Mouse (Mus musculus) limb, embryonic 15.5 days (tissue): ENCODE measurements around the gene Kank2. TPM values are rescaled to one million over a fixed set of nuclear protein-coding genes. Genes with fewer than 3 reads are reported as not detected.

ENCODE experiments used
- ATAC-seq: fragments of 200-750 bp; cut with Nextera tagmentation; 2 replicates; pipeline ENCODE4 v1.8.0; 2017; ENCODE audit warnings: low read depth, moderate TSS enrichment; ENCODE audit not compliant: insufficient number of reproducible peaks, low FRiP score, low TSS enrichment
- H3K27ac ChIP-seq: fragments of 300-500 bp; sonication (generic); 2 replicates; pipeline ENCODE4 v1.5.1; 2015; ENCODE audit warnings: moderate library complexity, mild to moderate bottlenecking, inconsistent platforms
- H3K27me3 ChIP-seq: fragments of 300-500 bp; sonication (generic); 2 replicates; pipeline ENCODE4 v1.6.1; 2015; ENCODE audit warnings: inconsistent platforms
- H3K36me3 ChIP-seq: fragments of 300-500 bp; sonication (generic); 2 replicates; pipeline ENCODE4 v1.6.1; 2015; ENCODE audit warnings: inconsistent platforms
- H3K4me1 ChIP-seq: fragments of 300-500 bp; sonication (generic); 2 replicates; pipeline ENCODE4 v1.6.1; 2015; ENCODE audit warnings: inconsistent platforms
- H3K4me2 ChIP-seq: fragments of 300-500 bp; sonication (generic); 2 replicates; pipeline ENCODE4 v1.6.1; 2015; ENCODE audit warnings: mild to moderate bottlenecking, inconsistent platforms
- H3K4me3 ChIP-seq: fragments of 300-500 bp; sonication (generic); 2 replicates; pipeline ENCODE4 v1.5.1; 2015; ENCODE audit warnings: mild to moderate bottlenecking, inconsistent platforms
- H3K9ac ChIP-seq: fragments of 300-500 bp; sonication (generic); 2 replicates; pipeline ENCODE4 v1.6.1; 2015; ENCODE audit warnings: inconsistent platforms
- H3K9me3 ChIP-seq: fragments of 300-500 bp; sonication (generic); 2 replicates; pipeline ENCODE4 v1.6.1; 2016; ENCODE audit warnings: inconsistent platforms
- WGBS: fragments of 180-500 bp; shearing (Covaris S2); methylation state at CpG from one replicate; pipeline ENCODE4 v1.1.7; 2015; 5-methylcytosine and 5-hydroxymethylcytosine counted together
- microRNA-seq: library from miRNA; unstranded; fragments of <30 nt; microRNA quantifications from one replicate; pipeline ENCODE4, GENCODE M21; 2016
- polyA plus RNA-seq: library from polyadenylated mRNA; unstranded; fragments of >200 nt; fragmentation: Nextera tagmentation; extraction: Ambion mirVana; gene quantifications from 2 replicates; pipeline ENCODE4 v1.2.1, GENCODE M21; 2015

The Kank2 gene
- polyA plus RNA-seq, 1 experiment from 2014 or later = 22.7 TPM

DNA sequence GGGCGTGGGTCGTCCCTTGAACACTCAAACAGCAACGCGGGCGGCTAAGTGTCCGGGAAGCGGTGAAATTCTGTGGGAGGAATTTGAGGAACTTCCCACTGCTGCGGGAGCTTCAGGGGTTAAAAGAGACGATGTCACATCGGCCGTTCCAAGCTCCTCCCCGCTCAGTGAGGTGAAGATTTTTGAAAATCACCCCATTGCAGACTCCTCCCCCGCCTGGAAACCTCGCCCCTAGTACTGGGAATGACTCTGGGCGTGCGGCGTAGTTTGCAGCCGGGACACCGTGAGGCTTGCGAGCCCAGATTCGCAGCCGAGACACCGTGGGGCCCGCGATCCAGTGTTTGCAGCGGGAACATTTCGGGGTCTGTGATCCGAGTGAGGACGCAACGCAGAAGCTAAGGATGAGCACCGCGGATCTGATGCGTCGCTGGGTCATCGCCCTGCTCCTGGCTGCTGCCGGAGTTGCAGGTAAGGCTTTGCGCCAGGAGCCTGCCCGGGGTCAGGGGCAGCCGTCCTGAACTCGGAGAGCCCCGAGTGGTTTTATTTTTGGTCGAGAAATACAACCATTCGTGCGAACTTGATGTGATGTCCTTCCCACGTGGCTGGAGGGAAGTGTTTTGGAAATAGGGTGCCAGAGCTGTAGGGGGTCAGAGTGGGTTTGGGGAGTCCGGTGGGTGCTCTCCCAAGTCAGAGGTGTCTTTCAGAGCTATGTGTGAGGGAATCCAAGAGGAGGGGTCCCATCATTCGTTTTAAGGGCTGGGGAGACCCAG lies 75.0 kb downstream of the Kank2 start, which contains the start of gene Ldlr:
Gene Ldlr (plus strand): TSS at position 107 of the 770 bp plus-strand sequence.
- peak within 1 kb of the TSS; percentile 61 for H3K4me2 ChIP-seq
- H3K4me3 ChIP-seq = peak within 1 kb of the TSS; percentile 58
- WGBS = under 1% methylated on average over 47 of the region's 47 CpGs
- peak; percentile 83 for ATAC-seq
- H3K36me3 ChIP-seq = no peaks in the 10 kb centered on the region; the same call in 1 of the 2 replicates
- no peaks in the 10 kb centered on the region for H3K27me3 ChIP-seq
- peaks cover 33% of the 10 kb centered on the region for H3K4me1 ChIP-seq
- no peaks in the 10 kb centered on the region for H3K9me3 ChIP-seq
- peak within 1 kb of the TSS; percentile 96 for H3K27ac ChIP-seq
- H3K9ac ChIP-seq = peak within 1 kb of the TSS; percentile 47

DNA sequence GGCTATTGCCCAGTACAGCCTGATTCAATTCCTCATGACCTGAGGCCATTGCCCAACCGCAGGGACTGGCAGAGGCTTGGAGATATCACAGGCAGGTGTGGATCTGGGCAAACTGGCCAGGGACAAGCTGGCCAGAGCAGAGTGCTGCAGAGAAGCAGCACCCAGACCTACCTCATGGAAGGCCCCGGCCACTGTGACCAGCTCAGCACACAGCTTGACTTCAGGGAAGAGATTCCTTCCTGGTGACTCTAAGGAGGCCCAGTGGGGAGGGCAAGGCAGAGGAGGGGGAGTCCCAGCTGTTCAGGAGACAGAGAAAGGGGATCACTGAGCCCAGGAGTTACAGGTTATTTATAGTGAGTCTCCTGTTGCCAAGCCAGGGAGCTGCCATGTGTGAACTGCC lies 77.5 kb downstream of the Kank2 start:
- Histone ChIP-seq H3K4me1 (peaks cover 22% of the 10 kb centered on the region), H3K9ac (no peak overlapping the region), H3K9me3 (no peaks in the 10 kb centered on the region), H3K4me2 (no peak overlapping the region), H3K4me3 (no peak overlapping the region), H3K36me3 (no peaks in the 10 kb centered on the region), H3K27me3 (no peaks in the 10 kb centered on the region), H3K27ac (no peak overlapping the region)
- 45% methylated on average over 2 of the region's 2 CpGs for WGBS
- no peak for ATAC-seq

DNA sequence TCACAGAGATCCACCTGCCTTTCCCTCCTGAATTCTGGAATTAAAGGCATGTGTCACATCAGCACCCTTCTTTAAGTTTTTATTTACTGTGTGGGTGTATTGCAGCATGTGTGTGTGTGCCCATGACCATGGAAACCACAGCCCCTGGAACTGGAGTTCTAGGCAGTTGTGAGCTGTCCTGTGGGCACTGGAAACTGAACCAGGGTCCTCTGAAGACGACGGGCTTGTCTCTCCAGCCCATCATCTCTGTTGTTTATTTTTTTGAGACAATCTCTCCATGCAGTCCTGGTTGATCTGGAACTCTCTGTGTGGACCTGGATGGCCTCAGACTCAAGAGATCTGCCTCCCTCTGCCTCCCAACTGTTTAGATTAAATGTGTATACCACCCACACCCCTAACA lies 81.5 kb downstream of the Kank2 start:
- H3K9me3 ChIP-seq = no peaks in the 10 kb centered on the region
- no peak overlapping the region for H3K4me3 ChIP-seq
- H3K4me2 ChIP-seq = no peak overlapping the region
- 89% methylated on average over 2 of the region's 2 CpGs for WGBS
- H3K36me3 ChIP-seq = no peaks in the 10 kb centered on the region
- 0 out of 2 replicates have a peak, but pooled peaks cover 4% of the 10 kb centered on the region for H3K4me1 ChIP-seq
- H3K27ac ChIP-seq = no peak overlapping the region
- H3K27me3 ChIP-seq = no peaks in the 10 kb centered on the region
- no peak overlapping the region for H3K9ac ChIP-seq
- no peak for ATAC-seq

Small RNAs within 50 kb of the gene (microRNA-seq; reads per million reads assigned to microRNA genes)
- 3.5 reads per million, percentile 10 among the genes with 10 or more reads in this experiment for gene Mir7083

Other genes starting within 250 kb of the Kank2 start
- 28.3 and 31.4 TPM in 2 replicates for gene Timm29, start 206.0 kb downstream of the Kank2 start, polyA plus RNA-seq
- gene Yipf2, start 205.9 kb downstream of the Kank2 start, polyA plus RNA-seq = 23.3 and 23.6 TPM in 2 replicates
- gene Smarca4, start 182.6 kb downstream of the Kank2 start, polyA plus RNA-seq = 65.4 and 68.7 TPM in 2 replicates
- gene Ldlr, start 75.3 kb downstream of the Kank2 start, polyA plus RNA-seq = 41.4 and 42.8 TPM in 2 replicates
- gene Spc24, start 38.4 kb downstream of the Kank2 start, polyA plus RNA-seq = 84.3 and 89.8 TPM in 2 replicates
- gene Angptl8, start 36.8 kb upstream of the Kank2 start, polyA plus RNA-seq = 0.64 and 0.70 TPM in 2 replicates
- 38.1 and 41.0 TPM in 2 replicates for gene Dock6, start 53.9 kb upstream of the Kank2 start, polyA plus RNA-seq
- 57.3 and 57.7 TPM in 2 replicates for gene Rab3d, start 119.4 kb upstream of the Kank2 start, polyA plus RNA-seq
- 3.2 and 4.1 TPM in 2 replicates for gene Ccdc159, start 128.7 kb upstream of the Kank2 start, polyA plus RNA-seq
- gene Tmem205, start 128.8 kb upstream of the Kank2 start, polyA plus RNA-seq = 53.4 and 56.0 TPM in 2 replicates
- 8.4 and 8.7 TPM in 2 replicates for gene Plppr2, start 138.3 kb upstream of the Kank2 start, polyA plus RNA-seq
- gene Swsap1, start 157.0 kb upstream of the Kank2 start, polyA plus RNA-seq = 7.0 and 9.2 TPM in 2 replicates
- 6.0 and 6.4 TPM in 2 replicates for gene Epor, start 164.8 kb upstream of the Kank2 start, polyA plus RNA-seq
- 0.70 and 0.87 TPM in 2 replicates for gene Rgl3, start 190.7 kb upstream of the Kank2 start, polyA plus RNA-seq
- gene Ccdc151, start 203.9 kb upstream of the Kank2 start, polyA plus RNA-seq = 0.58 and 0.65 TPM in 2 replicates
- gene Prkcsh, start 204.1 kb upstream of the Kank2 start, polyA plus RNA-seq = 111 and 117 TPM in 2 replicates